Mouse (Mus musculus) myocyte (in vitro differentiated cells): ENCODE results near the gene Ghdc.

Source experiments
- E2F4 ChIP-seq: IDR thresholded peaks from one replicate; pipeline ENCODE4 v1.6.1; 2011; ENCODE audit warnings: mild to moderate bottlenecking, control low read depth, moderate library complexity; ENCODE audit not compliant: insufficient read depth
- MAX ChIP-seq: IDR thresholded peaks from one replicate; pipeline ENCODE4 v1.6.1; 2011; ENCODE audit warnings: low read depth, mild to moderate bottlenecking, control low read depth
- MYOD1 ChIP-seq, 3 experiments: IDR thresholded peaks; one replicate each; pipeline ENCODE4 v1.6.1; 2011; ENCODE audit warnings: control low read depth in 2 of 3, low read depth in 2 of 3, mild to moderate bottlenecking in 2 of 3, moderate library complexity in 1 of 3; ENCODE audit not compliant: insufficient read length in 2 of 3, control insufficient read depth in 1 of 3
- MYOG ChIP-seq, 3 experiments: IDR thresholded peaks; one replicate each; pipeline ENCODE4 v1.6.1; 2011; ENCODE audit warnings: control low read depth in 2 of 3, low read depth in 2 of 3, mild to moderate bottlenecking in 2 of 3; ENCODE audit not compliant: insufficient read length in 2 of 3, control insufficient read depth in 1 of 3, insufficient read depth in 1 of 3
- POLR2A ChIP-seq: IDR thresholded peaks from one replicate; pipeline ENCODE4 v1.6.1; 2011; ENCODE audit warnings: low read depth, mild to moderate bottlenecking, control low read depth, moderate library complexity; ENCODE audit not compliant: insufficient read length
- POLR2AphosphoS2 ChIP-seq: IDR thresholded peaks from one replicate; pipeline ENCODE4 v1.6.1; 2011; ENCODE audit warnings: low read depth, control low read depth; ENCODE audit not compliant: insufficient read length
- TCF12 ChIP-seq: IDR thresholded peaks from one replicate; pipeline ENCODE4 v1.6.1; 2011; ENCODE audit warnings: mild to moderate bottlenecking, control low read depth; ENCODE audit not compliant: poor library complexity, insufficient read depth, severe bottlenecking
- USF1 ChIP-seq: IDR thresholded peaks from one replicate; pipeline ENCODE4 v1.6.1; 2011; ENCODE audit warnings: low read depth, mild to moderate bottlenecking, control low read depth, moderate library complexity

- no peak for TF ChIP-seq POLR2A
- no peak for TF ChIP-seq TCF12
- no peak for TF ChIP-seq MYOD1 (IDR thresholded peaks at IDR 0.05; ENCODE audit: control insufficient read depth in 1 of 3, insufficient read length in 2 of 3, low read depth in 2 of 3)
- TF ChIP-seq MAX = no peak
- TF ChIP-seq USF1 = no peak
- TF ChIP-seq E2F4 = no peak
- TF ChIP-seq MYOG (IDR thresholded peaks at IDR 0.05; ENCODE audit: control insufficient read depth in 1 of 3, insufficient read depth in 1 of 3, insufficient read length in 2 of 3, low read depth in 2 of 3) = no peak
- no peak for TF ChIP-seq POLR2AphosphoS2
Observed at GRCm38 (mm10) chr11:100745085-100745484, 25.7 kb downstream of the Ghdc start.
